Mouse (Mus musculus): ENCODE data around the gene Klhl3. TPM values are rescaled to one million over a fixed set of nuclear protein-coding genes. Genes with fewer than 3 reads are reported as not detected.

Klhl3 gene
- total and polyA plus RNA-seq, 2 experiments, result 3.2 to 4.0 TPM

DNA sequence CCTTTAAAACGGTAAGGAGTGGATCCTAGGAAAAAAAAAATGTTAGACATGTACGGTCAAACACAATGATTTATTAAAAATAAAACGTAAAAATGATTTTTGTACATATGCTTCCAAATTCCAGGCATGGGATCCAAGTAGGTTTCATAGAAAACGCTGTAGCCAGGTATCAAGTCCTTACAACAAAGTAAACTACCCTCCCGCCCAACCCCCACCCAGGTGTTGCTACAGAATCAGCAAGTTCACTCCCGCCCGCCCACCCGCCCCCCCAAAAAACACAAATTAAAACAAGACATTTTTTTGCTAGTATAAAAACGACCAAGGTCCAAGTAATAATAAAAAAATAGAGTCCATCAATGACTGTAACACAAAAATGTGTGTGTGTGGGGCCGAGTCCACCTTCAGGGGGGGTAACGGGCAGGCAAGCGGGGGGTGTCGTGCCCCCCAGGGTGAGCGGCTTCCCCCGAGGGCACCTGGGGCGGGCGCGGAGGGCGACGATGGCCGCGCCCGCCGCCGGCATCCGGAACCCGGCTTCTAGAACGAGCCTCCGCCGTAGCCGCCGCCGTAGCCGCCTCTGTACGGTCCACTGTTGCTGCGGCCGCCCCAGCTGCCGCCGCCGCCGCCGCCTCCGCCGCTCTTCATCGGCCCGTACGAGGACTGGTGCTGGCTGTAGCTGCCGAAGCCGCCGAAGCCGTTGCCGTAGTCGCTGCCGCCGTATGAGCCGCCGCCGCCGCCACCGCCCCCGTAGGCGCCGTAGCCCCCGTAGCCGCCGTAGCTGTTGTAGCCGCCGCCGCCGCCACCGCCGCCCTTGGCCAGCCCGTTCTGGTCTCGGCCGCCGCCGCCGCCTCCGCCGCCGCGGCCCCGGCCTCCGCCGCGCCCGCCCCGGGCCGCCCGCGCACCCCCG lies 13.7 kb upstream of the Klhl3 start:
- H3K79me2 ChIP-seq (ENCODE audit: control insufficient read depth, insufficient read depth, low read length), result peaks cover 12% of the 10 kb centered on the region
- peak overlapping the region; percentile 99 for H3K9ac ChIP-seq (ENCODE audit: low read depth, low read length)
- H3K4me1 ChIP-seq (ENCODE audit: control insufficient read depth, insufficient read depth, low read length), result peaks cover 17% of the 10 kb centered on the region
- H3K4me3 ChIP-seq (ENCODE audit: insufficient read depth, low read depth, low read length), result peak overlapping the region; percentile 94
- peak; percentile 63 for DNase-seq (ENCODE audit: extremely low read depth, low read depth, low spot score)
- H3K36me3 ChIP-seq (ENCODE audit: control insufficient read depth, insufficient read depth, low read length), result peaks cover 2% of the 10 kb centered on the region; the same call in 1 of the 2 replicates
- WGBS, result 2% methylated on average over 85 of the region's 92 CpGs
- peak overlapping the region; percentile 93 for H3K27ac ChIP-seq (replicated peaks; ENCODE audit: insufficient read depth, low read depth, low read length)
- no peaks in the 10 kb centered on the region for H3K27me3 ChIP-seq (ENCODE audit: control insufficient read depth, insufficient read depth, low read length)
- TF ChIP-seq POLR2A (IDR thresholded peaks at IDR 0.05; ENCODE audit: extremely low read depth, insufficient read depth, low read length) (no peak), CTCF (IDR thresholded peaks at IDR 0.05; ENCODE audit: low read depth, low read length) (no peak)

DNA sequence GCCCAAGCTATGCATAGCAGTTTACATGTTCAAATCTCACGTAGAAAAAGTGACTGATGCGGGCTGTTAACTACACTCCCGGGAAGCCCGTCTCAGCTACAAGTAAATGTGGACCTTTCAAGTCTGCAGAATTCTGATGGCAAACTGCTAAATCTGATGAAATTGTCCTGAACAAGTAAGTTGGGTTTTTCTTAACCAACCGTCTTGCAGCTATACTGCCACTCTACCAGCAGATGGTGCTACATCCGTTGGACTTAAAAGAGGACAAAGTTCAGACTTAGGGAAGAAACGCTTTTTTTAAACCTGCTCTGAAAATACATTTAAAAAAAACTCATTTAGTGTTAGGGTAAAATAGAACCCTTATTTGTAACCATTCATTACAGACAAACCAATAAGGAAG lies 12.7 kb upstream of the Klhl3 start:
- 15% methylated on average over 7 of the region's 7 CpGs for WGBS
- Histone ChIP-seq H3K9ac (ENCODE audit: low read depth, low read length) (peak overlapping the region; percentile 57; the same call in 1 of the 2 replicates), H3K79me2 (ENCODE audit: control insufficient read depth, insufficient read depth, low read length) (peaks cover 18% of the 10 kb centered on the region), H3K27me3 (ENCODE audit: control insufficient read depth, insufficient read depth, low read length) (no peaks in the 10 kb centered on the region), H3K4me1 (ENCODE audit: control insufficient read depth, insufficient read depth, low read length) (peaks cover 23% of the 10 kb centered on the region), H3K36me3 (ENCODE audit: control insufficient read depth, insufficient read depth, low read length) (peaks cover 2% of the 10 kb centered on the region; the same call in 1 of the 2 replicates), H3K4me3 (ENCODE audit: insufficient read depth, low read depth, low read length) (peak overlapping the region; percentile 39), H3K27ac (replicated peaks; ENCODE audit: insufficient read depth, low read depth, low read length) (0 out of 2 replicates have a peak overlapping the region, but pooled peaks have one; percentile 7)
- TF ChIP-seq POLR2A (IDR thresholded peaks at IDR 0.05; ENCODE audit: extremely low read depth, insufficient read depth, low read length) (no peak), CTCF (IDR thresholded peaks at IDR 0.05; ENCODE audit: low read depth, low read length) (peak; percentile 59)
- DNase-seq (ENCODE audit: extremely low read depth, low read depth, low spot score), result peak; percentile 84

- TF ChIP-seq CTCF (IDR thresholded peaks at IDR 0.05; ENCODE audit: low read depth, low read length) (no peak), POLR2A (IDR thresholded peaks at IDR 0.05; ENCODE audit: extremely low read depth, insufficient read depth, low read length) (no peak)
- Histone ChIP-seq H3K4me1 (ENCODE audit: control insufficient read depth, insufficient read depth, low read length) (peaks cover 22% of the 10 kb centered on the region), H3K27ac (replicated peaks; ENCODE audit: insufficient read depth, low read depth, low read length) (no peak overlapping the region), H3K36me3 (ENCODE audit: control insufficient read depth, insufficient read depth, low read length) (peaks cover 2% of the 10 kb centered on the region; the same call in 1 of the 2 replicates), H3K27me3 (ENCODE audit: control insufficient read depth, insufficient read depth, low read length) (no peaks in the 10 kb centered on the region), H3K9ac (ENCODE audit: low read depth, low read length) (no peak overlapping the region), H3K79me2 (ENCODE audit: control insufficient read depth, insufficient read depth, low read length) (peaks cover 21% of the 10 kb centered on the region), H3K4me3 (ENCODE audit: insufficient read depth, low read depth, low read length) (no peak overlapping the region)
- WGBS, result 59% methylated on average over 2 of the region's 2 CpGs
- DNase-seq (ENCODE audit: extremely low read depth, low read depth, low spot score), result no peak
These were observed 11.6 kb upstream of the Klhl3 start for GRCm38 (mm10) chr13:58124989-58125388.

DNA sequence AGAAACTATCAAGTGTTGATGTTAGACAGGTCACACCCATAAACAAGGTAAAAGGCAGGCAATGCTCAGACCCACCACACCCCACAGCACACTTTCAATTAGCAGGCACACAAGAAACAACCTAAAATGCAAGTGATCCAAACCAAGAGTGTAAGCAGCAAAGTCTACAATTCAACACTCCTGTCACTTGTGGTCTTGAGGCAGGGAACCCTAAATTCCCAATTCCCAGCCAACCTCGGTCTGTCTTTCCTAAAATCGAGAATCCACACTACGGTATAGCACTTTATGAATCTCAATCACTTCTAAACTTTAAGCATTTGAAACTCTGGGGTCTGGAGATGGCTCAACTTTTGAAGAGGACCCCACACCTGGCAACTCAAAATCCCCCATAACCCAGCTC lies 10.9 kb upstream of the Klhl3 start:
- TF ChIP-seq POLR2A (IDR thresholded peaks at IDR 0.05; ENCODE audit: extremely low read depth, insufficient read depth, low read length), result no peak
- no peak for TF ChIP-seq CTCF (IDR thresholded peaks at IDR 0.05; ENCODE audit: low read depth, low read length)
- no peak overlapping the region for H3K4me3 ChIP-seq (ENCODE audit: insufficient read depth, low read depth, low read length)
- peak overlapping the region; percentile 75; the same call in 1 of the 2 replicates for H3K27ac ChIP-seq (replicated peaks; ENCODE audit: insufficient read depth, low read depth, low read length)
- H3K27me3 ChIP-seq (ENCODE audit: control insufficient read depth, insufficient read depth, low read length), result no peaks in the 10 kb centered on the region
- H3K79me2 ChIP-seq (ENCODE audit: control insufficient read depth, insufficient read depth, low read length), result peaks cover 24% of the 10 kb centered on the region
- peaks cover 2% of the 10 kb centered on the region; the same call in 1 of the 2 replicates for H3K36me3 ChIP-seq (ENCODE audit: control insufficient read depth, insufficient read depth, low read length)
- H3K4me1 ChIP-seq (ENCODE audit: control insufficient read depth, insufficient read depth, low read length), result peaks cover 19% of the 10 kb centered on the region
- WGBS, result 88% methylated on average over 3 of the region's 3 CpGs
- H3K9ac ChIP-seq (ENCODE audit: low read depth, low read length), result no peak overlapping the region
- no peak for DNase-seq (ENCODE audit: extremely low read depth, low read depth, low spot score)

DNA sequence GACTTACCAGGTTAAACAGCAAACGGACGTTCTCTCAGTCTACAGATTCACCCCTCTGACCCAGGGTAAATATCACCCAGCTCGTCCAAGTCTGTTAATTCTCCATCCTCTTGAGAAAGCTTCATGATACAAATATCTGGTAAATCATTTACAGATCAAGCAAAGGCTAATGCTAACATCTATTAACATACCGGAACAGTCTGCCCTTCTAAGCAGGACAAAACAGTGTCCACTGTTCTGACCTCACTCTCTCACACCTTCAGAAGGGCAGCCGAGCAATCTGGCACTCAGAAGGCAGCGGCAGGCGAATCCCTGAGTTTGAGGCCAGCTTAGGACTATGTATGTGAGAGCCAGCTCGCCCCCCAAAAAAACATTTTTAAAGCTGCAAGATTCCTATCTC lies 10.0 kb upstream of the Klhl3 start:
- Histone ChIP-seq H3K27ac (replicated peaks; ENCODE audit: insufficient read depth, low read depth, low read length) (peak overlapping the region; percentile 75), H3K9ac (ENCODE audit: low read depth, low read length) (no peak overlapping the region), H3K4me1 (ENCODE audit: control insufficient read depth, insufficient read depth, low read length) (peaks cover 19% of the 10 kb centered on the region), H3K36me3 (ENCODE audit: control insufficient read depth, insufficient read depth, low read length) (peaks cover 2% of the 10 kb centered on the region; the same call in 1 of the 2 replicates), H3K4me3 (ENCODE audit: insufficient read depth, low read depth, low read length) (peak overlapping the region; percentile 46; the same call in 1 of the 2 replicates), H3K79me2 (ENCODE audit: control insufficient read depth, insufficient read depth, low read length) (peaks cover 27% of the 10 kb centered on the region), H3K27me3 (ENCODE audit: control insufficient read depth, insufficient read depth, low read length) (no peaks in the 10 kb centered on the region)
- no peak for TF ChIP-seq CTCF (IDR thresholded peaks at IDR 0.05; ENCODE audit: low read depth, low read length)
- TF ChIP-seq POLR2A (IDR thresholded peaks at IDR 0.05; ENCODE audit: extremely low read depth, insufficient read depth, low read length), result no peak
- DNase-seq (ENCODE audit: extremely low read depth, low read depth, low spot score), result peak; percentile 99
- WGBS, result 21% methylated on average over 8 of the region's 8 CpGs
